Mouse (Mus musculus): Measurements from ENCODE around the gene Col25a1. TPM values are rescaled to one million over a fixed set of nuclear protein-coding genes. Genes with fewer than 3 reads are reported as not detected.

Col25a1 gene
- total and polyA plus RNA-seq, 2 experiments from 2014 or later = 10.6 to 28.0 TPM

GRCm38 (mm10) chr3:130573243-130573642 is 441.9 kb downstream of the Col25a1 start:
- Histone ChIP-seq H3K27me3 (ENCODE audit: insufficient read depth, low read length) (no peaks in the 10 kb centered on the region), H3K4me1 (ENCODE audit: insufficient read depth, low read length) (peaks cover 5% of the 10 kb centered on the region; the same call in 1 of the 2 replicates), H3K4me2 (ENCODE audit: low read depth, low read length, poor library complexity, severe bottlenecking) (no peak overlapping the region), H3K27ac (ENCODE audit: low read depth, low read length) (no peak overlapping the region), H3K4me3 (ENCODE audit: low read depth, low read length) (no peak overlapping the region), H3K9ac (replicated peaks; ENCODE audit: low read length, poor library complexity, severe bottlenecking) (no peak overlapping the region), H3K36me3 (ENCODE audit: insufficient read depth, low read length) (no peaks in the 10 kb centered on the region), H3K9me3 (ENCODE audit: low read length) (no peaks in the 10 kb centered on the region)
- peak; percentile 51 for TF ChIP-seq CTCF (IDR thresholded peaks at IDR 0.05)
- DNase-seq (ENCODE audit: low spot score) (no peak), ATAC-seq (ENCODE audit: low FRiP score) (no peak)
- WGBS = 79% methylated on average over 5 of the region's 5 CpGs

GRCm38 (mm10) chr3:130574652-130575051 is 443.4 kb downstream of the Col25a1 start:
- ATAC-seq (ENCODE audit: low FRiP score) (no peak), DNase-seq (ENCODE audit: low spot score) (peak; percentile 65)
- Histone ChIP-seq H3K27me3 (ENCODE audit: insufficient read depth, low read length) (no peaks in the 10 kb centered on the region), H3K27ac (ENCODE audit: low read depth, low read length) (no peak overlapping the region), H3K9me3 (ENCODE audit: low read length) (no peaks in the 10 kb centered on the region), H3K4me1 (ENCODE audit: insufficient read depth, low read length) (no peaks in the 10 kb centered on the region), H3K36me3 (ENCODE audit: insufficient read depth, low read length) (no peaks in the 10 kb centered on the region), H3K9ac (replicated peaks; ENCODE audit: low read length, poor library complexity, severe bottlenecking) (no peak overlapping the region), H3K4me2 (ENCODE audit: low read depth, low read length, poor library complexity, severe bottlenecking) (no peak overlapping the region), H3K4me3 (ENCODE audit: low read depth, low read length) (no peak overlapping the region)
- TF ChIP-seq CTCF (IDR thresholded peaks at IDR 0.05) = peak; percentile 82
- WGBS = 22% methylated on average over 5 of the region's 5 CpGs

- TF ChIP-seq CTCF (IDR thresholded peaks at IDR 0.05) = peak; percentile 70
- ATAC-seq (ENCODE audit: low FRiP score) (no peak), DNase-seq (ENCODE audit: low spot score) (no peak)
- no peaks in the 10 kb centered on the region for H3K9me3 ChIP-seq (ENCODE audit: low read length)
- H3K27ac ChIP-seq (ENCODE audit: low read depth, low read length) = no peak overlapping the region
- no peaks in the 10 kb centered on the region for H3K27me3 ChIP-seq (ENCODE audit: insufficient read depth, low read length)
- H3K4me1 ChIP-seq (ENCODE audit: insufficient read depth, low read length) = no peaks in the 10 kb centered on the region
- no peak overlapping the region for H3K4me3 ChIP-seq (ENCODE audit: low read depth, low read length)
- H3K4me2 ChIP-seq (ENCODE audit: low read depth, low read length, poor library complexity, severe bottlenecking) = no peak overlapping the region
- WGBS = 65% methylated on average over 6 of the region's 6 CpGs
- no peaks in the 10 kb centered on the region for H3K36me3 ChIP-seq (ENCODE audit: insufficient read depth, low read length)
- H3K9ac ChIP-seq (replicated peaks; ENCODE audit: low read length, poor library complexity, severe bottlenecking) = no peak overlapping the region
Measured at GRCm38 (mm10) chr3:130576683-130577082, 445.4 kb downstream of the Col25a1 start.

- no peaks in the 10 kb centered on the region for H3K4me1 ChIP-seq (ENCODE audit: insufficient read depth, low read length)
- WGBS = 64% methylated on average over 17 of the region's 17 CpGs
- DNase-seq (ENCODE audit: low spot score) = peak; percentile 58
- H3K9me3 ChIP-seq (ENCODE audit: low read length) = no peaks in the 10 kb centered on the region
- no peak; the same call in 1 of the 2 replicates for ATAC-seq (ENCODE audit: low FRiP score)
- no peak overlapping the region for H3K4me2 ChIP-seq (ENCODE audit: low read depth, low read length, poor library complexity, severe bottlenecking)
- H3K27ac ChIP-seq (ENCODE audit: low read depth, low read length) = no peak overlapping the region
- no peak overlapping the region for H3K9ac ChIP-seq (replicated peaks; ENCODE audit: low read length, poor library complexity, severe bottlenecking)
- no peaks in the 10 kb centered on the region for H3K27me3 ChIP-seq (ENCODE audit: insufficient read depth, low read length)
- H3K4me3 ChIP-seq (ENCODE audit: low read depth, low read length) = no peak overlapping the region
- TF ChIP-seq CTCF (IDR thresholded peaks at IDR 0.05) = no peak
- H3K36me3 ChIP-seq (ENCODE audit: insufficient read depth, low read length) = no peaks in the 10 kb centered on the region
Measured at GRCm38 (mm10) chr3:130579501-130579900, 448.2 kb downstream of the Col25a1 start.

GRCm38 (mm10) chr3:130581577-130581976 is 450.3 kb downstream of the Col25a1 start:
- Histone ChIP-seq H3K4me2 (ENCODE audit: low read depth, low read length, poor library complexity, severe bottlenecking) (no peak overlapping the region), H3K27ac (ENCODE audit: low read depth, low read length) (no peak overlapping the region), H3K4me1 (ENCODE audit: insufficient read depth, low read length) (no peaks in the 10 kb centered on the region), H3K27me3 (ENCODE audit: insufficient read depth, low read length) (no peaks in the 10 kb centered on the region), H3K4me3 (ENCODE audit: low read depth, low read length) (no peak overlapping the region), H3K9me3 (ENCODE audit: low read length) (no peaks in the 10 kb centered on the region), H3K36me3 (ENCODE audit: insufficient read depth, low read length) (no peaks in the 10 kb centered on the region), H3K9ac (replicated peaks; ENCODE audit: low read length, poor library complexity, severe bottlenecking) (no peak overlapping the region)
- 82% methylated on average over 2 of the region's 2 CpGs for WGBS
- DNase-seq (ENCODE audit: low spot score) (no peak), ATAC-seq (ENCODE audit: low FRiP score) (no peak)
- no peak for TF ChIP-seq CTCF (IDR thresholded peaks at IDR 0.05)

- no peaks in the 10 kb centered on the region for H3K4me1 ChIP-seq (ENCODE audit: insufficient read depth, low read length)
- no peaks in the 10 kb centered on the region for H3K27me3 ChIP-seq (ENCODE audit: insufficient read depth, low read length)
- TF ChIP-seq CTCF (IDR thresholded peaks at IDR 0.05) = no peak
- no peak overlapping the region for H3K27ac ChIP-seq (ENCODE audit: low read depth, low read length)
- no peak overlapping the region for H3K4me2 ChIP-seq (ENCODE audit: low read depth, low read length, poor library complexity, severe bottlenecking)
- H3K9ac ChIP-seq (replicated peaks; ENCODE audit: low read length, poor library complexity, severe bottlenecking) = no peak overlapping the region
- WGBS = 82% methylated on average over 13 of the region's 13 CpGs
- no peaks in the 10 kb centered on the region for H3K9me3 ChIP-seq (ENCODE audit: low read length)
- no peak overlapping the region for H3K4me3 ChIP-seq (ENCODE audit: low read depth, low read length)
- no peak for ATAC-seq (ENCODE audit: low FRiP score)
- DNase-seq (ENCODE audit: low spot score) = peak; percentile 56
- H3K36me3 ChIP-seq (ENCODE audit: insufficient read depth, low read length) = no peaks in the 10 kb centered on the region
Measured at GRCm38 (mm10) chr3:130582903-130583664, 451.8 kb downstream of the Col25a1 start.
